Mouse (Mus musculus) lung, postnatal 36 days (tissue): ENCODE data around the gene Trim38.

Experiments
- DNase-seq: peaks from one replicate; pipeline ENCODE4 v3.0.0; 2022; ENCODE audit warnings: mixed read lengths

Gene Trim38

DNA sequence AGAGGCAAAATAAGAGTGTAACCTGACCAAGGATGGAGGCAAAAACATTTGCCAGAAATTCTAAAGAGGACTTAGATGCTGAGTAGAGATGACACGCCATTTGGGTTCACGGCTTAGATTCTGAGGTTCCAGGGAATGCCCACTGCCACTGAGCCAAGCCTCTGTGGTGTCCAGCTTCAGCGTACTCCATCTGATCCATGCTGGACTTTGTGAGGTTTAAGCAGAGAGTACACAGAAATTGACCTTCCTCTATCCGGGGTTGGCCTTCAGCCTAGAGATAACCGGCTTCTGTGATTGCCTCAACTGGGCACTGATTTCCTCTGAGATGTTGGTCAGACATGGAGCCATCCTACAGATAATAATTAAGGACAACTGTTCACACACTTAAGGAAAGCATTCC is 66.9 kb downstream of the Trim38 start:
- no peak for DNase-seq

DNA sequence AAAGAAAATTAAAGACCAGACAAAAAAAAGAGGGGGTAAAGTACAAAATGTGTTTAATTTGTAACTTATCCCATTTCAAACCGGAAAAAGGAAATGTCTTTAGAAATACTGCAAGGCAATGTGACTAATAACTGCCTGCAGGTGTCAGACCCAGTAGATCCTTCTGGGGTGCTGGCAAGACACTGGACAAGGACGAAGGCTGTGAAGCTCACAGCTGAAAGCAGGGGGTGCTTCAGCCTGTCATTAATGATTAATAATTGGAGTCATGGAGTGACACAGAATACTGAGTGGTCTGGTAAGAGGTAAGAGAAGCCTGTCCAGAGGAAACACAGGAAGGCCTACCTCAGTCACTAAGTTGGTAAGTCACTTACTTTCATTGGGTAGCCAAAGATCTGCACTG is 69.6 kb downstream of the Trim38 start, which contains the start of gene Slc17a3:
Gene Slc17a3, plus strand, starts transcription at position 127 of the 400 bp plus-strand sequence.
- no peak for DNase-seq
